Mouse (Mus musculus) heart, embryonic 11.5 days (tissue): Measurements from ENCODE around the gene Prdm1. TPM values are rescaled to one million over a fixed set of nuclear protein-coding genes. Genes with fewer than 3 reads are reported as not detected.

Experiments
- ATAC-seq: fragments of 200-750 bp; cut with Nextera tagmentation; replicated peaks from 2 replicates; pipeline ENCODE4 v1.8.0; 2017; ENCODE audit warnings: moderate library complexity; ENCODE audit not compliant: insufficient number of reproducible peaks, low FRiP score, low TSS enrichment
- H3K27ac ChIP-seq: fragments of 300-500 bp; sonication (generic); 2 replicates; pipeline ENCODE4 v1.5.1; 2014; ENCODE audit warnings: mild to moderate bottlenecking, low read depth, low read length
- H3K27me3 ChIP-seq: fragments of 300-500 bp; sonication (generic); 2 replicates; pipeline ENCODE4 v1.6.1; 2014; ENCODE audit warnings: mild to moderate bottlenecking, low read length, mixed read lengths; ENCODE audit not compliant: control insufficient read depth, insufficient read depth
- H3K36me3 ChIP-seq: fragments of 300-500 bp; sonication (generic); 2 replicates; pipeline ENCODE4 v1.6.1; 2014; ENCODE audit warnings: mild to moderate bottlenecking, low read length, moderate library complexity, mixed read lengths; ENCODE audit not compliant: control insufficient read depth, insufficient read depth
- H3K4me1 ChIP-seq: fragments of 300-500 bp; sonication (generic); 2 replicates; pipeline ENCODE4 v1.6.1; 2014; ENCODE audit warnings: low read length; ENCODE audit not compliant: control insufficient read depth, insufficient read depth
- H3K4me2 ChIP-seq: fragments of 300-500 bp; sonication (generic); 2 replicates; pipeline ENCODE4 v1.6.1; 2014; ENCODE audit warnings: mild to moderate bottlenecking, moderate library complexity
- H3K4me3 ChIP-seq: fragments of 300-500 bp; sonication (generic); 2 replicates; pipeline ENCODE4 v1.5.1; 2014; ENCODE audit warnings: low read depth, low read length
- H3K9ac ChIP-seq: fragments of 300-500 bp; sonication (generic); 2 replicates; pipeline ENCODE4 v1.6.1; 2014; ENCODE audit warnings: mild to moderate bottlenecking, low read depth, low read length, moderate library complexity
- H3K9me3 ChIP-seq: fragments of 300-500 bp; sonication (generic); replicated peaks from 2 replicates; pipeline ENCODE4 v1.6.1; 2016; ENCODE audit warnings: low read length; ENCODE audit not compliant: control insufficient read depth
- whole genome bisulfite sequencing: fragments of 180-500 bp; shearing (Covaris S2); extraction: QIAGEN DNeasy Blood & Tissue Kit; methylation state at CpG from one replicate; pipeline ENCODE4 v1.1.7; 2014; ENCODE audit not compliant: insufficient replicate concordance; 5-methylcytosine and 5-hydroxymethylcytosine counted together
- polyA plus RNA-seq: library from polyadenylated mRNA; unstranded; fragments of >200 nt; fragmentation: Nextera tagmentation; extraction: Ambion mirVana; gene quantifications from 2 replicates; pipeline ENCODE4 v1.2.1, GENCODE M21; 2014

Prdm1 gene
- polyA plus RNA-seq, 1 experiment from 2014 or later = 0.36 TPM

DNA sequence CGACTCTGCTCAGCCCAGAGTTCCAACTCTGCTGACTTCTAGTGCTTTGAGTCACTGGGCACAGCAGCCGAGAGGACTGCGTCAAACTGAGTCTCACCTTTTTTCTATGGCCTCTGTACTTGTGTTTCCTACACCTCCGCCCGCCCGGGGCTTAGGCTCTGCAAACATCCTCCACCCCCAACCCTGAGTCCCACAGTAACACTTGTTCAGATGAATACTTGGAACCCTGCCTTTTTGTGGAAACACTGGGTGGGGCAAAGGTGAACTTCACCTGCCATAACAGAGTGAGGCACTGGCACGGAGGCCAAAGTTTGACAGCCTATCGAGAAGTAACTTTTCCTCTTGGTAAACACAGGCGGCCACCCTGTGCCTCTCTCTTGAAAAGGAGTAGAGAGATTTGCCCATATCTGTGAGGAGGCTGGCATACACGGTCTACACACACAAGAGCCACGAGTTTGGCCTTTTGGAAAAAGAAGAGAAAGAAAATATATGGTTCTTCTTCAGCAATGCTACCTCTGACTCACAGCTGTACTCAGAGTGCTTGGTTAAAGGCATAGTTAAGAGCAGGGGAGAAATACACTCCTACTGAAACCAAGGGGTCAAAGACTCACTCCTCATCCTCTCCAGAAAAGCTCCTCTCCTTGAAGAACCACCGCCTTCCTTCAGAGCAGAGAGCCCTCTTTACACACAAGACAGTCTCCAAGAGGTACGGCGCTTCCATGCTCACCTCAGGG is 80.7 kb downstream of the Prdm1 start:
- Histone ChIP-seq H3K4me1 (peaks cover 5% of the 10 kb centered on the region), H3K9me3 (no peaks in the 10 kb centered on the region), H3K9ac (no peak overlapping the region), H3K36me3 (no peaks in the 10 kb centered on the region), H3K27ac (no peak overlapping the region), H3K4me3 (no peak overlapping the region), H3K4me2 (peak overlapping the region; percentile 45), H3K27me3 (peaks cover 2% of the 10 kb centered on the region; the same call in 1 of the 2 replicates)
- WGBS = 78% methylated on average over 14 of the region's 14 CpGs
- ATAC-seq = no peak

DNA sequence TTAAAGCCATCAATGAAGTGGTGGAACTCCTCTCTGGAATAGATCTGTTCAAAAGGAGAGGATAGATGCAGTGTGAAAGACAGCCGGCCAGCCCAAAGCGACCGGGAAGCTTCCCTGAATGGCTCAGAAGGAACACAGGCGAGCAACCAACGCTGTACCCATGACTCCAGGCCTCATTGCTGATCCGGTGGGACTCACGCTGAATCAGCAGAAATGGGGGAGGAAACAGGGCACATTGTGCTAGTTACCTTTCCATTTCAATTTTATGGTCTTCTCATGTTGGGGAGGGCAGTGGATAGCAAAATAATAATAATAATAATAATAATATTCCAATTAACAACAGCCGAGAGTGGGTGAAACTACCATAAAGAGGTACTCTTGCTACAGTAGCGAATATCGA is 81.3 kb downstream of the Prdm1 start:
- H3K4me2 ChIP-seq = no peak overlapping the region
- no peak overlapping the region for H3K4me3 ChIP-seq
- H3K36me3 ChIP-seq = no peaks in the 10 kb centered on the region
- no peak for ATAC-seq
- H3K27me3 ChIP-seq = peaks cover 2% of the 10 kb centered on the region; the same call in 1 of the 2 replicates
- no peak overlapping the region for H3K9ac ChIP-seq
- no peak overlapping the region for H3K27ac ChIP-seq
- peaks cover 5% of the 10 kb centered on the region for H3K4me1 ChIP-seq
- WGBS = 82% methylated on average over 10 of the region's 10 CpGs
- H3K9me3 ChIP-seq = no peaks in the 10 kb centered on the region

DNA sequence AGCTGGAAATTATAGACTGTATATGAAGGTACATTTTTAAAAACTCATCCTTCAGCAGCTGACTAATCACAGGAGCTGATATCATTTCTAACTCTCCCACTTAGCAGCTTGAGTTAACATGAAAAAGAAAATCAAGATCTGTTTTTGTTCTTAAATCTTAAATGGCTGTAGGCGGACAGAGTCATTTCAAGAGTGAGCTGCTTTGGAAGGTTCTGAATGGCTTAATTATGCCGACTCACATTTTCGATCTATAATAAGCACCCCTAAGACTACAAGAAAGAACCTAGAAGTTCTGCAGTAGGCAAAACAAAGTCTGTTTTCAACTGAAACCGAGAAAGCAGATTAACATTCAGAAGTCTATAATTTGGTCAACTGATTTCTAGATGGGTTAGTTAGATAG is 83.9 kb downstream of the Prdm1 start:
- WGBS = 65% methylated on average over 4 of the region's 4 CpGs
- no peak for ATAC-seq

DNA sequence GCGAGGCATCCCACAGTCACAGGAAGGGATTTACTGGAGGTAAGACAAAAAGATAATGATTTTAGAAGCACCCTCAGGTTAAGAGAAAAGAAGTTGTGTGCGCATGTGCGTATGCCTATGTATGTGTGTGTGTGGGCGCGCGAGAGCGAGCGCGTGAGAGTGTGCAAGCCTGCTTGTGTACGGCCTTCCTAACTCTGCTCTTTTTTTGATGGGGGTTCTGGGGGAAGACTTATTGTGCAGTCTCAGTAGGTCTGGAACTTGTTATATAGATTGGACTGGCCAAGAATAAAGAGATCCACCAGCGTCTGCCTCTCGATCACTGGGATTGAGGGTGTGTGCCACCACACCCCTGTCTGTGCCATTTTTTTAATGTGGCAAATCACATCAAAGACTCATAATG is 84.6 kb downstream of the Prdm1 start:
- no peaks in the 10 kb centered on the region for H3K36me3 ChIP-seq
- H3K4me3 ChIP-seq = peak overlapping the region; percentile 3; the same call in 1 of the 2 replicates
- no peaks in the 10 kb centered on the region for H3K9me3 ChIP-seq
- no peak overlapping the region for H3K27ac ChIP-seq
- peaks cover 5% of the 10 kb centered on the region; the same call in 1 of the 2 replicates for H3K27me3 ChIP-seq
- no peak overlapping the region for H3K9ac ChIP-seq
- WGBS = 26% methylated on average over 12 of the region's 12 CpGs
- no peak for ATAC-seq
- H3K4me2 ChIP-seq = peak overlapping the region; percentile 51
- H3K4me1 ChIP-seq = peaks cover 5% of the 10 kb centered on the region

More for the DNA sequence above, 83.9 kb downstream of the Prdm1 start:
- no peak overlapping the region for H3K9ac ChIP-seq
- no peak overlapping the region for H3K27ac ChIP-seq
- no peak overlapping the region for H3K4me3 ChIP-seq
- H3K4me1 ChIP-seq = peaks cover 5% of the 10 kb centered on the region
- peaks cover 5% of the 10 kb centered on the region; the same call in 1 of the 2 replicates for H3K27me3 ChIP-seq
- no peaks in the 10 kb centered on the region for H3K9me3 ChIP-seq
- H3K4me2 ChIP-seq = no peak overlapping the region
- no peaks in the 10 kb centered on the region for H3K36me3 ChIP-seq

DNA sequence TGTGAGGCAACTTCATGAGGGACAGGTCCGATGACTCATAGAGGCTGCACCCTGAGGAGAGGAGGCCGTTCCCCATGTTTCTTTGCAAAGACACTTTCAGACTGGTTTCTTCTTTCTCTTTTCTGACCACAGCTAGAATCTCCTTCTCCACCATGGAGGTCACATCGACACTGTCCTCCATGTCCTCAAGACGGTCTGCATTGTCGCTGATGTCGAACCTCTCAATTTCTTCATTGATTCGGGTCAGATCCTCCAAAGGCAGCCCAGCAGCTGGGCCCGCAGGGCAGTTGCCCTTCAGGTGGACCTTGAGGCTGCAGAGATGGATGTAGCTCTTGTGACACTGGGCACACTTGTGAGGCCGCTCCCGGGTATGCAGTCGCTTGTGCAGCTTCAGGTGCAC is 88.6 kb downstream of the Prdm1 start:
- Histone ChIP-seq H3K27ac (no peak overlapping the region), H3K36me3 (no peaks in the 10 kb centered on the region), H3K4me3 (no peak overlapping the region), H3K27me3 (peaks cover 5% of the 10 kb centered on the region; the same call in 1 of the 2 replicates), H3K4me2 (no peak overlapping the region), H3K4me1 (peaks cover 5% of the 10 kb centered on the region), H3K9me3 (no peaks in the 10 kb centered on the region), H3K9ac (no peak overlapping the region)
- ATAC-seq = no peak
- 88% methylated on average over 11 of the region's 11 CpGs for WGBS

DNA sequence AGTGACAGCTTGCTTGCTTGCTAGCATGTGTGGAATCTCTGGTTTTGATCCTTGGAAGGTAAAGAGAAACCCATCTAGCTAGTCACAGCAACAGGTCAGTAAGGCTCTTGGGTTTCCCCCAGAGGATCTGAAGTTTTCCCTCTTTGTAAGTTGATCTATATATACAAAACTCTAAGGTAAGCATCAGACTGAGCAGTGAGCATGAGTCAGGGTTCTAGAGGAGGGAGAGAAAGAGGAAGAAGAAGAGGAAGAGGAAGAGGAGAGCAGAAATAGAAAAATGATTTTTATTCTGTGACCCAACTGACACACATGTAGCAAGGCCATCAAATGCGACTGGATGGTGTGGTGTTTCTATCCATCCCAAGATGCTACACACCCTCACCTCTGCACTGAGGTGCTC is 90.7 kb downstream of the Prdm1 start:
- H3K4me1 ChIP-seq = no peaks in the 10 kb centered on the region
- WGBS = 85% methylated on average over 1 of the region's 1 CpGs
- H3K36me3 ChIP-seq = no peaks in the 10 kb centered on the region
- H3K4me3 ChIP-seq = no peak overlapping the region
- no peak overlapping the region for H3K4me2 ChIP-seq
- H3K27ac ChIP-seq = no peak overlapping the region
- H3K9ac ChIP-seq = no peak overlapping the region
- peaks cover 5% of the 10 kb centered on the region; the same call in 1 of the 2 replicates for H3K27me3 ChIP-seq
- no peak for ATAC-seq
- H3K9me3 ChIP-seq = no peaks in the 10 kb centered on the region

DNA sequence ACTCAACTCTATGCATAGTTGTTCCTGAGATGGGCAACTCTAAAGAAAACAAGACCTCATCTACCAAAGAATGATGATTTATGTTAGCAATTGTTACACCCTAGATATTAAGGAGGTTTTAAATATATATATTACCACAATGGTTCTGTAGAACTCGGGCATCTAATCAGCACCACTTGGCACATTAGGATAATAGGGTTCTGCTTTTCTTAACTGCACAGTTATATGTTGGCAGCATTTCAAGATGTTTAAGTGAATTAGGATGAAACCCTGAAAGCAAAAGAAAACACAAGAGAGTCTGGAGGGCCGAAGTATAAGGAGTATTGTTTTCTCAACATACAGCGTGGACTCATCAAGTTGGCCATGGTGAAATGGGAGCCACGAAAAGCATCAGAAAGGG is 92.3 kb downstream of the Prdm1 start:
- Histone ChIP-seq H3K36me3 (no peaks in the 10 kb centered on the region), H3K9me3 (no peaks in the 10 kb centered on the region), H3K4me2 (no peak overlapping the region), H3K4me3 (no peak overlapping the region), H3K9ac (no peak overlapping the region), H3K27ac (no peak overlapping the region), H3K4me1 (no peaks in the 10 kb centered on the region), H3K27me3 (no peaks in the 10 kb centered on the region)
- 76% methylated on average over 4 of the region's 4 CpGs for WGBS
- ATAC-seq = no peak

DNA sequence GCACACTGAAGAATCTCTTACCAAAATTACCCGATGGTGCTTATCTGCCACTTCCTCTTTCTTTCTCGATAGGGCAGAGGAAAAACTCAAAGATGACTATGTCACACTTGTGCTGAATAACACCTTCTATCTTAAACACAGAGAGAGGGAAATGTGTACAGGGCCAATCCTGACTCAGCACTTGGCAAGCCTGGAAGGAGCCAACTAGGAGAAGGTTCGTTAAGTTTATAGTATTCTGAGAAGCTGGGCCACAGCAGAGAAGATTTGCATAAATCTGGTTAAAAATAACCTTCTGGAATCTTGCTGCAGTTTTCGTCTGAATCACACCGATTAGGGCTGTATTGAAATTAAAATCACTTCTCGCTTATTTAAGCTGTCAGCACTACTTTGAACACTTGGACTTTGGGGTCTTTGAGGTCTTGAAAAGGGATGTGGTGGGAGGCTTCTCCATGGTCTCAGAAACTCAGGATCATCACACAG is 93.6 kb downstream of the Prdm1 start:
- Histone ChIP-seq H3K27me3 (no peaks in the 10 kb centered on the region), H3K9ac (no peak overlapping the region), H3K4me2 (no peak overlapping the region), H3K27ac (no peak overlapping the region), H3K4me3 (no peak overlapping the region), H3K36me3 (no peaks in the 10 kb centered on the region), H3K9me3 (no peaks in the 10 kb centered on the region), H3K4me1 (no peaks in the 10 kb centered on the region)
- no peak for ATAC-seq
- 55% methylated on average over 6 of the region's 6 CpGs for WGBS

DNA sequence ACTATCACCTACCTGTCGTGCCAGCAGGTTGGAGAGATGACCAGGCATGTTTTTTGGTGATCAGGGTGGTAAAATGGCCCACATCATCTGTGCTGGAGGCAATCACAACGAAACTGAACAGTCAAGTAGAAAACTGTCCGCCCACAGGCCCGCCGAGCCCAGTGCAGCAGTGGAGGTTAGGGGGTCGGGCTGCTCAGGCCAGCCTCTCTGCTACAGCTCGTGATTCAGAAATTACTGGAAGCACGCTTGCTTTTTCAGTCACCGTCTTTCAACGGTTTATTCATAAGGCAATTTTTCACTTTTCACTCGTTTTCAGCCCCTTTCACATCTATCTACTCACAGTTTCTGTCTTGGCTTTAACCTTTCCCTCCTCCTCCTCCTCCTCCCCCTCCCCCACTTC is 96.1 kb downstream of the Prdm1 start:
- Histone ChIP-seq H3K9ac (no peak overlapping the region), H3K4me3 (no peak overlapping the region), H3K27ac (no peak overlapping the region), H3K36me3 (no peaks in the 10 kb centered on the region), H3K4me2 (no peak overlapping the region), H3K4me1 (no peaks in the 10 kb centered on the region), H3K27me3 (no peaks in the 10 kb centered on the region), H3K9me3 (no peaks in the 10 kb centered on the region)
- 77% methylated on average over 11 of the region's 11 CpGs for WGBS
- ATAC-seq = no peak
